Mouse (Mus musculus): Measurements from ENCODE around the gene Tln1. TPM values are rescaled to one million over a fixed set of nuclear protein-coding genes. Genes with fewer than 3 reads are reported as not detected.

The Tln1 gene
- polyA plus RNA-seq, 1 experiment from 2014 or later: 40.6 TPM

DNA sequence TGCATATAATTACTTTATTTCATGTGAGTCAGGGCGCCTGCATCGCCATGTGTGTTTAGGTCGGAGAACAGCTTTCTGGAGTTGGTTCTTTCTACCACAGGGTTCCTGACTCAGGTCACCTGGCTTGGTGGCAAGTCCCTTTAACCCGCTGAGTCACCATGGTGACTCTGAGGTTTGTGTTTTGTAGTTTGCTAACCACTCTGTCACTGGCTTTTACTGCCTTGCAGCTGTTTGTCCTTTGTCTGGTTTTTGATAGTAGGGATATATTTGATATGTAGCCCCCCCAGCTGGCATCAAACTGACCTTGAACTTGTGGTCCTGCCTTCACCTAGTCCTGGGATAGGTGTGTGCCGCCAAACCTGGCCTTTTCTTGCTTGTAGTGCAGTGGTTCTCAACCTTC lies 19.8 kb upstream of the Tln1 start:
- no peaks in the 10 kb centered on the region for H3K27me3 ChIP-seq (ENCODE audit: control insufficient read depth, insufficient read depth, low read length)
- H3K4me3 ChIP-seq (ENCODE audit: low read depth, low read length): no peak overlapping the region
- ATAC-seq (replicated peaks; ENCODE audit: insufficient number of reproducible peaks, low FRiP score, low TSS enrichment, low read depth): no peak
- no peak overlapping the region for H3K9ac ChIP-seq (replicated peaks; ENCODE audit: low read length)
- peaks cover 1% of the 10 kb centered on the region; the same call in 1 of the 2 replicates for H3K4me1 ChIP-seq (ENCODE audit: control insufficient read depth, insufficient read depth, low read length)
- no peak overlapping the region for H3K27ac ChIP-seq (replicated peaks; ENCODE audit: low read depth, low read length)
- 88% methylated on average over 5 of the region's 5 CpGs for WGBS
- H3K9me3 ChIP-seq (replicated peaks; ENCODE audit: control insufficient read depth, low read length): no peaks in the 10 kb centered on the region
- H3K4me2 ChIP-seq (ENCODE audit: low read depth, low read length): no peak overlapping the region
- peaks cover 3% of the 10 kb centered on the region; the same call in 1 of the 2 replicates for H3K36me3 ChIP-seq (replicated peaks; ENCODE audit: control insufficient read depth, insufficient read depth, low read depth, low read length)
- DNase-seq (ENCODE audit: low spot score): no peak

DNA sequence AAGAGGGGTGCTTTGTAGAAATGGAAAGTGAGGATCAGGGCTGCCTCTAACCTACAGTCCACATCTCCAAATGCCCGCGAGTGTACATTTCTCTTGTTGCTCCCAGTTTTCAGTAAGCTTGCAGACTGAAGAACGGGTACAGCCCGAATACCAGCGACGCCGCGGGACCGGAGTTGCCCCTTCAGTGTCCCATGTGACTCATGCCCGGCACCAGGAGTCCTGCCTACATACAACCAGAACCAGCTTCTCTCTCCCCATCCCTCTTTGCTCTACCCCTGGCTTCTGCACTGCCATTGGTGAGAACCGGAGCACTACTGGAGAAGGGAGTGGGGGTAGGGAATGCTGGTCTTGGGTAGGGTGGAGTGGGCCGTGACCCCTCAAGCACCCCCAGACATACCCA lies 18.9 kb upstream of the Tln1 start:
- WGBS: 92% methylated on average over 12 of the region's 12 CpGs

GRCm38 (mm10) chr4:43580721-43581120 lies 18.2 kb upstream of the Tln1 start:
- peaks cover 3% of the 10 kb centered on the region; the same call in 1 of the 2 replicates for H3K36me3 ChIP-seq (replicated peaks; ENCODE audit: control insufficient read depth, insufficient read depth, low read depth, low read length)
- ATAC-seq (replicated peaks; ENCODE audit: insufficient number of reproducible peaks, low FRiP score, low TSS enrichment, low read depth): no peak
- no peak overlapping the region for H3K4me2 ChIP-seq (ENCODE audit: low read depth, low read length)
- H3K4me1 ChIP-seq (ENCODE audit: control insufficient read depth, insufficient read depth, low read length): peaks cover 6% of the 10 kb centered on the region; the same call in 1 of the 2 replicates
- no peaks in the 10 kb centered on the region for H3K9me3 ChIP-seq (replicated peaks; ENCODE audit: control insufficient read depth, low read length)
- no peak overlapping the region for H3K4me3 ChIP-seq (ENCODE audit: low read depth, low read length)
- H3K27me3 ChIP-seq (ENCODE audit: control insufficient read depth, insufficient read depth, low read length): no peaks in the 10 kb centered on the region
- H3K9ac ChIP-seq (replicated peaks; ENCODE audit: low read length): no peak overlapping the region
- WGBS: 90% methylated on average over 5 of the region's 5 CpGs
- no peak for DNase-seq (ENCODE audit: low spot score)
- no peak overlapping the region for H3K27ac ChIP-seq (replicated peaks; ENCODE audit: low read depth, low read length)

More for the DNA sequence above, 18.9 kb upstream of the Tln1 start:
- Histone ChIP-seq H3K4me2 (ENCODE audit: low read depth, low read length) (no peak overlapping the region), H3K4me3 (ENCODE audit: low read depth, low read length) (no peak overlapping the region), H3K9me3 (replicated peaks; ENCODE audit: control insufficient read depth, low read length) (no peaks in the 10 kb centered on the region), H3K9ac (replicated peaks; ENCODE audit: low read length) (no peak overlapping the region), H3K27me3 (ENCODE audit: control insufficient read depth, insufficient read depth, low read length) (no peaks in the 10 kb centered on the region), H3K4me1 (ENCODE audit: control insufficient read depth, insufficient read depth, low read length) (peaks cover 6% of the 10 kb centered on the region; the same call in 1 of the 2 replicates), H3K27ac (replicated peaks; ENCODE audit: low read depth, low read length) (no peak overlapping the region), H3K36me3 (replicated peaks; ENCODE audit: control insufficient read depth, insufficient read depth, low read depth, low read length) (peaks cover 3% of the 10 kb centered on the region; the same call in 1 of the 2 replicates)
- DNase-seq (ENCODE audit: low spot score) (no peak), ATAC-seq (replicated peaks; ENCODE audit: insufficient number of reproducible peaks, low FRiP score, low TSS enrichment, low read depth) (no peak)

DNA sequence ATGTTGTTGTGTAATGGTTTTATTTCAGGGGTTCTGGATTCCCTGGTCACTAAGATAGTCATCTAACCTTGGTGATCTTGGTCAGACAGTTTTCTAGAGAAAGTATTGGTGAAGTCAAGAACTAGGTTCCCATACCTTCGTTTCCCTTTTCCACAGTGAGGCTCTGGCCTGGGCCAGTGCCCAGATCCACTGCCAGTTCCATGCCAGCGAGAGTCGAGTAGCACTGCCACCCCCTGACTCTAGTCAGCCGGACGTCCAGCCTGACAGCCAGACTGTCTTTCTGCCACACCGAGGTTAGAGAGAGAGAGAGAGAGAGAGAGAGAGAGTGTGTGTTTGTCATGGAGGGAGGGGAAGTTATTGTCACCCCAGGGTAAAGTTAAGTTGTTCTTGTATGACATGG lies 17.2 kb upstream of the Tln1 start:
- H3K27ac ChIP-seq (replicated peaks; ENCODE audit: low read depth, low read length): no peak overlapping the region
- H3K9me3 ChIP-seq (replicated peaks; ENCODE audit: control insufficient read depth, low read length): no peaks in the 10 kb centered on the region
- H3K4me3 ChIP-seq (ENCODE audit: low read depth, low read length): peak overlapping the region; percentile 81
- H3K36me3 ChIP-seq (replicated peaks; ENCODE audit: control insufficient read depth, insufficient read depth, low read depth, low read length): peaks cover 3% of the 10 kb centered on the region; the same call in 1 of the 2 replicates
- 80% methylated on average over 6 of the region's 6 CpGs for WGBS
- H3K9ac ChIP-seq (replicated peaks; ENCODE audit: low read length): no peak overlapping the region; the same call in 1 of the 2 replicates
- peaks cover 6% of the 10 kb centered on the region; the same call in 1 of the 2 replicates for H3K4me1 ChIP-seq (ENCODE audit: control insufficient read depth, insufficient read depth, low read length)
- H3K27me3 ChIP-seq (ENCODE audit: control insufficient read depth, insufficient read depth, low read length): no peaks in the 10 kb centered on the region
- H3K4me2 ChIP-seq (ENCODE audit: low read depth, low read length): peak overlapping the region; percentile 87
- DNase-seq (ENCODE audit: low spot score): no peak
- ATAC-seq (replicated peaks; ENCODE audit: insufficient number of reproducible peaks, low FRiP score, low TSS enrichment, low read depth): no peak

DNA sequence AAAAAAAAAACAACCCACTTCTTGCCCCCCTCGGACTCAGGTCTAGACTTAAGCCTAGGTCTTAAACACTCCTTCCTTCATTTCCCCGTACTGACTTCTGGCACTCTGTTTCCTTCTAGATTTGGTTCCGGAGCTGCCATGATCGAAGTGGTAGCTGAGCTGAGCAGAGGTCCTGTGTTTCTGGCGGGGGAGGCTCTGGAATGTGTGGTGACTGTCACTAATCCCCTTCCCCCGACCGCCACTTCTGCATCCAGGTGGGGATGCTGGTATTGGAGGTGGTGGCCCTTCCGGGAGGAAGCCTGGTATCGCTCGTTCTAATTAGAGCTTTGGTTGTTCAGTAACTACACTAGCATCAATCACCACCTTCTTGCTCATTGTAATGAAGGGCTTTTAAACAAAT lies 16.8 kb upstream of the Tln1 start:
- peaks cover 3% of the 10 kb centered on the region; the same call in 1 of the 2 replicates for H3K36me3 ChIP-seq (replicated peaks; ENCODE audit: control insufficient read depth, insufficient read depth, low read depth, low read length)

GRCm38 (mm10) chr4:43578376-43579204 lies 16.1 kb upstream of the Tln1 start, which contains the start of the genes Rgp1 and Gba2:
Gene Rgp1 (plus strand): TSS chr4:43578715.
Gene Gba2 (minus strand): TSS chr4:43578873.
- Histone ChIP-seq H3K27ac (replicated peaks; ENCODE audit: low read depth, low read length) (peak within 1 kb of the TSS; percentile 65), H3K9ac (replicated peaks; ENCODE audit: low read length) (peak within 1 kb of the TSS; percentile 84), H3K4me1 (ENCODE audit: control insufficient read depth, insufficient read depth, low read length) (peaks cover 6% of the 10 kb centered on the region; the same call in 1 of the 2 replicates), H3K4me2 (ENCODE audit: low read depth, low read length) (peak within 1 kb of the TSS; percentile 87), H3K36me3 (replicated peaks; ENCODE audit: control insufficient read depth, insufficient read depth, low read depth, low read length) (peaks cover 3% of the 10 kb centered on the region; the same call in 1 of the 2 replicates), H3K9me3 (replicated peaks; ENCODE audit: control insufficient read depth, low read length) (no peaks in the 10 kb centered on the region), H3K4me3 (ENCODE audit: low read depth, low read length) (peak within 1 kb of the TSS; percentile 81), H3K27me3 (ENCODE audit: control insufficient read depth, insufficient read depth, low read length) (no peaks in the 10 kb centered on the region)
- peak; percentile 96 for ATAC-seq (replicated peaks; ENCODE audit: insufficient number of reproducible peaks, low FRiP score, low TSS enrichment, low read depth)
- DNase-seq (ENCODE audit: low spot score): peak; percentile 83
- under 1% methylated on average over 73 of the region's 76 CpGs for WGBS

More for the DNA sequence above, 16.8 kb upstream of the Tln1 start:
- Histone ChIP-seq H3K4me3 (ENCODE audit: low read depth, low read length) (peak overlapping the region; percentile 81), H3K27me3 (ENCODE audit: control insufficient read depth, insufficient read depth, low read length) (no peaks in the 10 kb centered on the region), H3K4me1 (ENCODE audit: control insufficient read depth, insufficient read depth, low read length) (peaks cover 6% of the 10 kb centered on the region; the same call in 1 of the 2 replicates), H3K27ac (replicated peaks; ENCODE audit: low read depth, low read length) (no peak overlapping the region; the same call in 1 of the 2 replicates), H3K9ac (replicated peaks; ENCODE audit: low read length) (peak overlapping the region; percentile 84), H3K9me3 (replicated peaks; ENCODE audit: control insufficient read depth, low read length) (no peaks in the 10 kb centered on the region), H3K4me2 (ENCODE audit: low read depth, low read length) (peak overlapping the region; percentile 87)
- DNase-seq (ENCODE audit: low spot score): no peak
- WGBS: 7% methylated on average over 10 of the region's 10 CpGs
- ATAC-seq (replicated peaks; ENCODE audit: insufficient number of reproducible peaks, low FRiP score, low TSS enrichment, low read depth): no peak

- Histone ChIP-seq H3K9ac (replicated peaks; ENCODE audit: low read length) (peak overlapping the region; percentile 84), H3K27ac (replicated peaks; ENCODE audit: low read depth, low read length) (no peak overlapping the region), H3K4me2 (ENCODE audit: low read depth, low read length) (peak overlapping the region; percentile 87), H3K4me1 (ENCODE audit: control insufficient read depth, insufficient read depth, low read length) (peaks cover 6% of the 10 kb centered on the region; the same call in 1 of the 2 replicates), H3K4me3 (ENCODE audit: low read depth, low read length) (peak overlapping the region; percentile 81), H3K9me3 (replicated peaks; ENCODE audit: control insufficient read depth, low read length) (no peaks in the 10 kb centered on the region), H3K36me3 (replicated peaks; ENCODE audit: control insufficient read depth, insufficient read depth, low read depth, low read length) (peaks cover 3% of the 10 kb centered on the region; the same call in 1 of the 2 replicates), H3K27me3 (ENCODE audit: control insufficient read depth, insufficient read depth, low read length) (no peaks in the 10 kb centered on the region)
- 45% methylated on average over 8 of the region's 8 CpGs for WGBS
- no peak for DNase-seq (ENCODE audit: low spot score)
- no peak for ATAC-seq (replicated peaks; ENCODE audit: insufficient number of reproducible peaks, low FRiP score, low TSS enrichment, low read depth)
These were observed 14.9 kb upstream of the Tln1 start for GRCm38 (mm10) chr4:43577237-43577881.
